Mouse (Mus musculus): ENCODE measurements at regions not wholly inside any gene's neighbourhood (a gene's known extent, or its start where the extent isn't known, plus 50 kb on each side); places are given as distances from the start of the nearest gene placed in this dataset.
"Not testable (repeated sequence)": the region's sequence is repeated elsewhere in the genome, so short reads cannot be mapped to it uniquely, and the experiment has no call there.

DNA sequence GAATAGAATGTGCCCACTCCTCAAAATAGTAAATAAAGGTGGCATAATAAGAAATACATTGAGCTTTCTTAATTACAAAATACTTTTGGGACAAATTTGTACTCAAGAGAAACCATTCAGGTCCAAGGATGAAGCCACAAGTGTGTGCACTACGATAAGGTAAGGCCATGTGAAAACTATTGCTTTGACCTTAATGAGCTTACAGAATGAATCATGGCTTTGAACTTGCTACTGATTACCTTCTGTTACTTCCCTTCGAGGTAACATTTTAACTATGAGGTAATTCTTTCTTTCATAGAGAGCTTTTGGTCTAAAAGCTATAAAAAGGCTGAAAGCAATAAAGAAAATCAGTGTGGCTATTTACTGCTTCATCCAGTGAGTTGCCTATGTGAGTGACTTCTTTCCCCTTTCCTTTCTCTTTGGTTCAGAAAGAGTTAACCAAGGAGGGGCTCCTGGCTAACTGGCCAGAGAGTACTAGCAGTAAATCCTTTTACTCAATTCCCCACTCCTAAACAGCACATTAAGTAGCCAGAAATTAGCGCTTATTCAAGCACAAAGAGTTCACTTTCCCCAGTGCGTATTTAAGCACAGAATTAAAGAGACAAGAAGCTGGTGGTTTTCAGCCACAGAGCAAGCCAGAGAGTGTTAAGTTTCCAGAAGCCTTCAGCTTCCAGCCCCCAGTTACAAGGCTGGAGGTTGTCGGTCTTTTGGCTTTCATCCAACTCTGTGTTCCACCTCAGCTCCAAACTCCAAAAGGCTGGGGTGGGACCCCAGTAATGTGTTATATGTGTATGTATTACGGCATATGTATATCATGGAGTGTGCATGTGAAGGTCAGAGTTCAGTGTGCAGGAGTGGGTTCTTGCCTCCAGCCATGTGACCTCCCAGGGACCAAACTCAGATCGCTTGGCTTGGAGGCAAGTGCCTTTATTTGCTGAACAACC, 194.3 kb upstream of the Gm10131 start:
- DNase-seq (ENCODE audit: low spot score in 2 of 2), result no peak

DNA sequence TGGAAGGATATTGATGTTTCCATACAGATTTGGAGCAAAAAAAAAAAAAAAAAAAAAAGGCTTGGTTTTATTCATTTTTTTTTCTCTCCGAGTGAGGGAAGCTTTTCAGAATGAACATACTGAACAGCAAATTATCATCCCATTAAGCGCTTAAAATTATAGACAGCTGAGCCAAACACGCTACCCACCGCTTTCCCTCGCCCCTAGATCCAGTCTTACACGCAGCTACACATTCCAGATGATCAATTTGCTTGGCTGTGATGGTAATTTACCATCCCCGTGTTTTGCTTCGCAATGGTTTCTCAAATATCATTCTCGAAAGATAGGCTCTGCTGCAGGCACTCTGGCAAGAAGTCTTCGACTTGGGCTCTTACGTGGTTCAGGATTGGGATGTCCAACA, 192.3 kb upstream of the Gm10131 start:
- no peak for DNase-seq (ENCODE audit: low spot score in 2 of 2)

GRCm38 (mm10) chr8:34300331-34300903, 188.9 kb upstream of the Gm10131 start:
- DNase-seq (ENCODE audit: low spot score in 2 of 2), result no peak

DNA sequence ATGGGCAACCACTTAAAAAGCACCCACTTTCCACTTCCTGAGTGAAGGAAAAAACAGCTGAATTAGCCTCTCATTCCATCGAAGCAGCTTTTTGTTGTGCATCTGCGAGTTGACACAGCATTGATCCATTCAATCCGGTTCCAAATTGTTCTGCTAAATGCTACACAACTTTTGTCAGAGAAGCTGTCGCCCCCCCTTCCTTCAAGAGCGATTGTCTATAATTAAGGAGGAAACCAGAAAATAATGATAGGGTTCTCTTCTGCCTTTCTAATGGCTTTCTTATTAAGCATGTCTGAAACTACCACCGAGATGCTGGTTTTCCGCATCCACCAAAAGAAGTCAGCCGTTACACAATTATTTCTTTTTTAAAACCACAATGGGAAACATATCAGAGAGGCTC, 183.2 kb upstream of the Gm10131 start:
- DNase-seq (ENCODE audit: low spot score in 2 of 2), result no peak

GRCm38 (mm10) chr8:34290670-34291069, 179.1 kb upstream of the Gm10131 start:
- no peak for DNase-seq (ENCODE audit: low spot score in 2 of 2)

- DNase-seq (ENCODE audit: low spot score in 2 of 2), result no peak
Observed at GRCm38 (mm10) chr8:34287801-34288200, 176.3 kb upstream of the Gm10131 start.

DNA sequence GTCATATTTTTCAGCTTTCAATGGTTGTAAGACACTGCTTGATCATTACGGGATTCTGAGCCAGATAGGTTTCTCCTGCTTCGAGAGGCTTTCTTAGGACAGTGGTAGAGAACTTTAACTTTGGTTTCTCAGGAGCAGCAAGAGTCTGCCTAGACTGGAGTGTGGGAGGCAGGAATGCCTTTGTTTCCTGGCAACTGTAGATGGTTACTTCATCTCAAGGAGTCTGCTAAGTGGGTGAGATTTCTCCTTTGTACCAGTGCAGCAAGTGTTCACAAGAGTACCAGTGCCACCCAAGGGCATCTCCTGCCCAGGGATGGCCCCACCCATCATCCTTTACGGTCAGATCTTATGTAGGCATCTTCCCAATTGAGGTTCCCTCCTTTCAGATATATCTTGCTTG, 173.0 kb upstream of the Gm10131 start:
- DNase-seq (ENCODE audit: low spot score in 2 of 2), result no peak

- no peak for DNase-seq (ENCODE audit: low spot score in 2 of 2)
Observed at GRCm38 (mm10) chr8:34280433-34280832, 168.9 kb upstream of the Gm10131 start.

- no peak for DNase-seq (ENCODE audit: low spot score in 2 of 2)
Observed at GRCm38 (mm10) chr8:34275977-34276660, 164.6 kb upstream of the Gm10131 start.

DNA sequence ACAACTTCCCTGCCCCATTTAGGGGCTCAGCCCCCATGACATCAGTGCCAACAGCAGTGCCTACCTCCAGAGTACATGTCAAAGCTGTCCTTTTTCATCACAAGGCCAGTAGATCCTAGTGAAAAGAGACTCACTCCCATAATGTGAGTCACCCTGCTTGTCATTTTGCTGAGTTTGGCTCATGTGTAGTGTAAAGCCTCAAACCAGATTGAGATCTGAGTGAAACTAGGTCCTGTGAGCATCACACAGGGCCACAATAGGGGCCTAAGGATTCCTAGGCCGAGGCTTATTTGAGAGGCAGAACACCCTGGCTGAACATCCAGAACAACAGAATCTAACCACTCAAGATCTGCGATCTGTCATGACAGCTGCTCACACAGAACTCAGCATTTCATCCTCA, 163.3 kb upstream of the Gm10131 start:
- DNase-seq (ENCODE audit: low spot score in 2 of 2), result not testable (repeated sequence)

DNA sequence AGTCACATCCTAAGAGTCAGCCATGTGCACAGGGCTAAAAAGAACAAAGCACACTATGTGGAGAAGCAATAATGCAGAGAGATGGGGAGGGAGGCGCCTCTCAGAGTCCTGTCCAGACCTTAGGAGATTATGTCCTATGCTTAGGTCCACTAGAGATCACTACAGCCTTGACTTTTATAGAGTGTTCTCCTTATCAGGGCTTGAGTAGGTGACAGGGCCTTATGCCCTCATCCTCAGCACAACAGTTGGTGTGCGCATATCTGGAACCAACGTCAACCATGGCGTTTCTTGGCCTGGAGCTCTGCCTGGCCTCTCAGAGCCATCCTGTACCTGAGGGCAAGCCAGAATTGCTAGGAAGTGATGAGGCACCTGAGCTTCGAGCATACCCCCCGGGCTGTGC, 162.6 kb upstream of the Gm10131 start:
- no peak for DNase-seq (ENCODE audit: low spot score in 2 of 2)

DNA sequence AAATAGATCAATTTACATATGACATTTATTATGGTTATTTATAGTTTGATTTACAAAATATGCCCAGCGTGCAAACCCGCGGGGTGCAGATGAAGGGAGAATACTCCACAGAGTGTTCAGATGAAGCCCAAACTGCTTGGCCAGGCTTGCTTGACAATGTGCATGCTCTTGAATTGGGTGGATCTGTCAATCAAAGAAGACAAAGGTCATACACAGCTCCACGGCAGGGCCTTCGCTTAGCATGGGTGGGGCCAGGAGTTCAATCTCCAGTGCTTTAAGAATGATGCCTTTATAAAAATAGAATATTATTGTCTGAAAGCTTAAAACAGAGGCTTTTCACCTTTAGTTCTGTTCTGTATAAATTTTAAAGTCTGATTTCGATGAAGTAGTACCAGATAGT, 158.3 kb upstream of the Gm10131 start:
- DNase-seq (ENCODE audit: low spot score in 2 of 2), result peak in 1 of 2 experiments; percentile 30

DNA sequence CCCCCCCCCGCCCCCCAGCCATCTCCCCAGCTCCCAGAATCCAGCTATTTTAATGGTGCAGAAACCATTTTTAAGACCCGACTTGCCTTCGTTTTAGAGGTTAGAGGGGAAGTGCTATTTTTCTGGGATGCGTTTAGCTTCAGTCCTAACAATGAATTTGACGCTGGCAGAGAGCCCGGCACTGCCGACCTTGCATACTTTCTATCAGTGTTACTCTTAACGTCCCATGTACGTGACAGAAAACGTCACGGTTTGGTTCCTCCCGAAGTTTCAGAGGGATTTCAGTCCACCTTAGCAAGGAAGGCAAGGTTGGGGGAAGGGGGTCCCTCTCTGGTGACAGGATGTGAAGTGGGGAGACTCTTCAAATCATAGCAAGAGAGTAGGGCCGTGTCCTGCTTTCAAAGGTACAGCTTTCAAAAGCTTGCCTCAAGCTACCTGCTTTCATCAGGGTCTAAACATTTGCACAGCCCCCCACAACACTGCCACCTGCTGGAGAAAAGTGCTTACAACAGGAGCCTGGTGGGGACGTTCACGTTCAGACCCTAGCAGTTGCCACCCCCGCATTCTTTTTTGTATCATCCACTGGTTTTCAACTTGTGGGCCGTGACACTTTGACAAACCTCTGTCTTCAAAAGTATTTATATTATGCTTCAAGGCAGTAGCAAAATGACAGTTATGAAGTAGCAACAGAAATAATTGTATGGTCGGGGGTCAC, 157.4 kb upstream of the Gm10131 start:
- no peak for DNase-seq (ENCODE audit: low spot score in 2 of 2)

DNA sequence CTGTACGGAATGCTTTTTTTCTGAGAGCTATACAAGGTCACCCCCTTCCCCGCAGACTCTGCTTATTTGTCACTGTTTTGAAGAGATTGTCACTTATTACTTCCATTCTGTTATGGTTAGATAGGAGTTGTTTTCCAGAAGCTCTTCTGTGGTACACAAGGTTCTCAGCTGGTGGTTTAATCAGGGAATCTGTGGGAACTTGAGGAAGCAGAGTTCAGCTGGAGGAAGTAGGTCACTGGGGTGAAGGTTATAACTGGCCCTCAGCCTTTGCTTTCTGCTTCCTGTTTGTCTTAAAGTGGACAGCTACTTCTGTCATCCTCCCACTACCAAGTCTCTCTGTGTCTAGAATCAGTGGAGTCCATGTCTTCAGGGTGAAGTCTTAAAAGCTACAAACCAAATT, 143.4 kb upstream of the Gm10131 start:
- DNase-seq (ENCODE audit: low spot score in 2 of 2), result no peak

- DNase-seq (ENCODE audit: low spot score in 2 of 2), result no peak
Observed at GRCm38 (mm10) chr8:34251934-34252333, 140.4 kb upstream of the Gm10131 start.

DNA sequence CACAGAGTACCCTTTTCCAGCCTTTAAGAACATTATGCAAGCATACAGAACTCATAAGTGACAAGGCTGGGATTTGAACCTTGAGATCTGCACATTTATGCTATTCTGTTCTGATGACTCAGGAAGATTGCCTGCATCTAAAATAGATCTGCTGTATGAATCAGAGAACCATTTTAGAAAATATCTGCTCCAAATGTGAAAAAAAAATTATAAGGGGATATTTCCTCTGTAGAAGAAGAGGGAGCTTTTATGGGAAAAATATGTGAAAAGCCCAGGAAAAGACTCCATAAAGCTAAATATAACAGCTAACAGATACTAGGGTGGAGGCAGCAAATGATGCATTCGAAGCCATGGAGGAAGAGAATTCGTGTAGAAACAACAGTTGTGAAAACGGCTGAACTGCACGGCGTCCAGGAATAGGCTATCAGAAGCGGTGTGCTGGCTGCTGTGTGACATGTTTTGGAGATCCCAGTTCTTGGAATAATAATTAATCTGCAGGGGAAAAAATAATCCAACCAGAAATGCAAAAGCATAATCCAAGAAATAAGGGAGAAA, 127.9 kb upstream of the Gm10131 start:
- DNase-seq (ENCODE audit: low spot score in 2 of 2), result no peak

DNA sequence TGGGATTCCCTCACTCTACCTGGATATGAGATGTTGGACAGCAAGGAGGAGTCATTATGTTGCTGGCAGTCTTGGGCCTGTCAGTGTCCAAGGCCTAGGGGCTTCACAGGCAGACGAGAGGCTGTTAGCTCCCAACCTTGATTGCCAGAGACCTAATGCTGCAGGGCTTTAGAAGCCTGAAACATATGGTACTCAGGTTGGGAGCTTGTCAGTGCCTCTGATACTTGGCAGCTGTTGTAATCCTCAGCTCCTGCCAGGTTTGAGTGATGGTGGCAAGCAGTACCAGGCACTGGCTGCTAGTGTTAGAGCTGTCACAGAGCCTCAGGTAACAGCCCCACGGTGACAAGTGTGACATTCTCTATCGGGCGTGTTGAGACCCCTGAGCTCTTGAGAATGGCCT, 122.2 kb upstream of the Gm10131 start:
- no peak for DNase-seq (ENCODE audit: low spot score in 2 of 2)

- no peak for DNase-seq (ENCODE audit: low spot score in 2 of 2)
Observed at GRCm38 (mm10) chr8:34229477-34229876, 117.9 kb upstream of the Gm10131 start.

GRCm38 (mm10) chr8:34225011-34225890, 113.7 kb upstream of the Gm10131 start:
- DNase-seq (ENCODE audit: low spot score in 2 of 2), result no peak

DNA sequence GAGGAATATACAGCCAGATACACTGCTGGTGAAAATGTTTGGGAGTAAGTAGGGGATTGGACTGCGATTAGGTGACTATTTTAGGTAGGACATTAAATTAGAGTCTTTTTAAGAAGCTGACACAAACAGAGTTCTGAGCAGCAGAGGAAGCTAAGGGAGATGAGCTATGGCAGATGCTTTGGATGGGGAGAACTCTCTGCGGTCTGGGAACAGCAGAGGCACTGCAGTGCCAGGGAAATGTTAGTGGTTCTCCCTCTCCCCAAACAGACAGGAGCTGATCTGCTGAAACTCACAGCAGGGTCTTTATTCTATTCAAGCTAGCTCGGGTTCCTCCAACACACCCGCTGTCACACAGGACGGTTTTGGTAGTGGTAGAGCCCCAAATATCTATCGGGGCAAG, 110.7 kb upstream of the Gm10131 start:
- no peak for DNase-seq (ENCODE audit: low spot score in 2 of 2)
